Mouse (Mus musculus): ENCODE data around the gene Polr1c.

Gene Polr1c

GRCm38 (mm10) chr17:46221601-46222000 is 26.3 kb downstream of the Polr1c start:
- no peak for DNase-seq (ENCODE audit: inconsistent ontology term)

GRCm38 (mm10) chr17:46210550-46210949 is 37.3 kb downstream of the Polr1c start:
- no peak for DNase-seq (ENCODE audit: inconsistent ontology term)

- DNase-seq (ENCODE audit: inconsistent ontology term) = no peak
These were observed 41.2 kb downstream of the Polr1c start for GRCm38 (mm10) chr17:46206676-46207075.

- peak; percentile 86 for DNase-seq (ENCODE audit: inconsistent ontology term)
These were observed 44.8 kb downstream of the Polr1c start for GRCm38 (mm10) chr17:46203078-46203477.

GRCm38 (mm10) chr17:46202421-46203071 is 45.3 kb downstream of the Polr1c start, which contains the start of the genes Polh and Xpo5:
Polh (minus strand) TSS chr17:46202645.
Xpo5 (plus strand) TSS chr17:46202782.
- DNase-seq (ENCODE audit: inconsistent ontology term) = peak; percentile 99

GRCm38 (mm10) chr17:46201151-46201550 is 46.7 kb downstream of the Polr1c start:
- DNase-seq (ENCODE audit: inconsistent ontology term) = no peak

Measured in Muller cell, postnatal 12 days (primary cell).